Mouse (Mus musculus) embryonic facial prominence, embryonic 13.5 days (tissue): ENCODE results near the gene Pnpla3. TPM values are rescaled to one million over a fixed set of nuclear protein-coding genes. Genes with fewer than 3 reads are reported as not detected.
A peak's percentile ranks its signal among the peaks of the same experiment; 100 is the strongest.

Source experiments
- ATAC-seq: fragments of 200-750 bp; cut with Nextera tagmentation; 2 replicates; pipeline ENCODE4 v1.8.0; 2017; ENCODE audit warnings: low read depth; ENCODE audit not compliant: insufficient number of reproducible peaks, insufficient read depth, low FRiP score, low TSS enrichment
- H3K27ac ChIP-seq: fragments of 300-500 bp; sonication (generic); 2 replicates; pipeline ENCODE4 v1.5.1; 2015; ENCODE audit warnings: moderate library complexity, mild to moderate bottlenecking, inconsistent platforms
- H3K27me3 ChIP-seq: fragments of 300-500 bp; sonication (generic); 2 replicates; pipeline ENCODE4 v1.6.1; 2015; ENCODE audit warnings: mild to moderate bottlenecking, inconsistent platforms
- H3K36me3 ChIP-seq: fragments of 300-500 bp; sonication (generic); 2 replicates; pipeline ENCODE4 v1.6.1; 2015; ENCODE audit warnings: mild to moderate bottlenecking, inconsistent platforms
- H3K4me1 ChIP-seq: fragments of 300-500 bp; sonication (generic); 2 replicates; pipeline ENCODE4 v1.6.1; 2015; ENCODE audit warnings: inconsistent platforms
- H3K4me2 ChIP-seq: fragments of 300-500 bp; sonication (generic); 2 replicates; pipeline ENCODE4 v1.6.1; 2015; ENCODE audit warnings: moderate library complexity, mild to moderate bottlenecking, inconsistent platforms
- H3K4me3 ChIP-seq: fragments of 300-500 bp; sonication (generic); 2 replicates; pipeline ENCODE4 v1.5.1; 2015; ENCODE audit warnings: mild to moderate bottlenecking, inconsistent platforms
- H3K9ac ChIP-seq: fragments of 300-500 bp; sonication (generic); 2 replicates; pipeline ENCODE4 v1.6.1; 2015; ENCODE audit warnings: mild to moderate bottlenecking, inconsistent platforms
- H3K9me3 ChIP-seq: fragments of 300-500 bp; sonication (generic); 2 replicates; pipeline ENCODE4 v1.6.1; 2016; ENCODE audit warnings: inconsistent platforms
- WGBS: fragments of 180-500 bp; shearing (Covaris S2); methylation state at CpG from one replicate; pipeline ENCODE4 v1.1.7; 2015; ENCODE audit warnings: mixed read lengths; 5-methylcytosine and 5-hydroxymethylcytosine counted together
- polyA plus RNA-seq: library from polyadenylated mRNA; unstranded; fragments of >200 nt; fragmentation: Nextera tagmentation; extraction: Ambion mirVana; gene quantifications from 2 replicates; pipeline ENCODE4 v1.2.1, GENCODE M21; 2015

The Pnpla3 gene
- polyA plus RNA-seq: 0.80 and 1.5 TPM in 2 replicates

GRCm38 (mm10) chr15:84167600-84167999 is at the start of gene Pnpla3:
TSS of gene Pnpla3 (plus strand) at chr15:84167837.
- no peaks in the 10 kb centered on the region for H3K9me3 ChIP-seq
- H3K4me1 ChIP-seq: peaks cover 14% of the 10 kb centered on the region
- H3K4me2 ChIP-seq: peak within 1 kb of the TSS; percentile 91
- H3K9ac ChIP-seq: peak within 1 kb of the TSS; percentile 69
- H3K4me3 ChIP-seq: peak within 1 kb of the TSS; percentile 57
- H3K27me3 ChIP-seq: peaks cover 20% of the 10 kb centered on the region
- 0% methylated on average over 28 of the region's 28 CpGs for WGBS
- H3K36me3 ChIP-seq: no peaks in the 10 kb centered on the region
- H3K27ac ChIP-seq: no peak within 1 kb of the TSS
- ATAC-seq: peak; percentile 97

DNA sequence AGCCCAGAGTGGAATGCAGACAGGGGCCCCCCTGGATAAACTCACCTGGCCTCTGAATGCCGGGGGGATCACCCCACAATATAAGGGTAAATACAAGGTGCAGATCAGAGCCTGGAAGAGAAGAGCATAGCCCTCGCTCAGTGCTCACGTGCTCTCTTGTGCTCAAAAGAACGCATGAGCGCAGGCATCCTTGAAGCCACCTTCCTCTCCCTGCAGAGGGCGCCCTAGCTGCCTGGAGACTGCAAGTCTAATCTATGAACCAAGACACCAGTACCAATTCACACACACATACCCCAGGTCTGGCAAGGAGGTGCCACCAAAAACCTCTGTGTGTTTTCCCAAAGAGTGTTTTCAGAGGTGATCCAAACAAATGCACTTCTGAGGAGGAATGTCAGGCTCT is 47.0 kb upstream of the Pnpla3 start:
- 20% methylated on average over 6 of the region's 6 CpGs for WGBS
- H3K4me2 ChIP-seq: no peak overlapping the region
- no peaks in the 10 kb centered on the region for H3K36me3 ChIP-seq
- H3K27me3 ChIP-seq: no peaks in the 10 kb centered on the region
- ATAC-seq: no peak
- no peaks in the 10 kb centered on the region for H3K4me1 ChIP-seq
- H3K27ac ChIP-seq: no peak overlapping the region
- no peak overlapping the region for H3K9ac ChIP-seq
- H3K9me3 ChIP-seq: peaks cover 2% of the 10 kb centered on the region; the same call in 1 of the 2 replicates
- H3K4me3 ChIP-seq: no peak overlapping the region

GRCm38 (mm10) chr15:84121036-84121435 is 46.6 kb upstream of the Pnpla3 start:
- Histone ChIP-seq H3K27ac (no peak overlapping the region), H3K27me3 (no peaks in the 10 kb centered on the region), H3K9me3 (peaks cover 2% of the 10 kb centered on the region; the same call in 1 of the 2 replicates), H3K4me1 (no peaks in the 10 kb centered on the region), H3K9ac (no peak overlapping the region), H3K4me2 (no peak overlapping the region), H3K4me3 (no peak overlapping the region), H3K36me3 (no peaks in the 10 kb centered on the region)
- 68% methylated on average over 7 of the region's 7 CpGs for WGBS
- ATAC-seq: no peak

GRCm38 (mm10) chr15:84123075-84123474 is 44.6 kb upstream of the Pnpla3 start, which contains the start of gene Pnpla5:
TSS of gene Pnpla5 (minus strand) at chr15:84123175.
- Histone ChIP-seq H3K4me2 (no peak within 1 kb of the TSS), H3K4me3 (no peak within 1 kb of the TSS), H3K27me3 (no peaks in the 10 kb centered on the region), H3K4me1 (no peaks in the 10 kb centered on the region), H3K9ac (no peak within 1 kb of the TSS), H3K9me3 (no peaks in the 10 kb centered on the region), H3K36me3 (no peaks in the 10 kb centered on the region), H3K27ac (no peak within 1 kb of the TSS)
- 60% methylated on average over 8 of the region's 8 CpGs for WGBS
- no peak for ATAC-seq

GRCm38 (mm10) chr15:84124086-84124485 is 43.6 kb upstream of the Pnpla3 start:
- H3K4me1 ChIP-seq: no peaks in the 10 kb centered on the region
- H3K4me2 ChIP-seq: no peak overlapping the region
- WGBS: 60% methylated on average over 7 of the region's 7 CpGs
- no peaks in the 10 kb centered on the region for H3K9me3 ChIP-seq
- ATAC-seq: no peak
- H3K9ac ChIP-seq: no peak overlapping the region
- no peak overlapping the region for H3K4me3 ChIP-seq
- H3K36me3 ChIP-seq: no peaks in the 10 kb centered on the region
- no peaks in the 10 kb centered on the region for H3K27me3 ChIP-seq
- no peak overlapping the region for H3K27ac ChIP-seq

DNA sequence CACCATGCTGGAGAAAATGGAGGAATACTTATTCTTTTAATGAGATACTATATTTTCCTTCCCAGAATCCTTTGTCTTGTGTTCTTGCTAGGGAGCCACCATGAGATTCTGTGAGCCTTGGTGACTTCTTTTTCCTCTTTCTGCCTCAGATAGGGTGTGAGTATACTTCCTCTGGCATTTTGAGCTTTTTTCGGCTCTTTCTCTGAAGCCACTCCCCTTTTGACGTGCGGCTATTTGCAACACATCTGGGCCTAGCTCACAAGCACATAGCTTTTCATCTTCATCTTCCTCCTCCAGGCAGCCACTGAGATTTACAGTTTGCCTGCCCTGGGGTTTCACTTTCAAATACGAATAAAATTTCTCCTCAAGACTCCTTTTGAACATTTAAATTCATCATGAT is 41.2 kb upstream of the Pnpla3 start:
- no peak overlapping the region for H3K4me2 ChIP-seq
- H3K27me3 ChIP-seq: no peaks in the 10 kb centered on the region
- no peak overlapping the region for H3K27ac ChIP-seq
- no peaks in the 10 kb centered on the region for H3K9me3 ChIP-seq
- no peak for ATAC-seq
- H3K9ac ChIP-seq: no peak overlapping the region
- H3K4me3 ChIP-seq: no peak overlapping the region
- WGBS: 67% methylated on average over 4 of the region's 4 CpGs
- H3K36me3 ChIP-seq: no peaks in the 10 kb centered on the region
- no peaks in the 10 kb centered on the region for H3K4me1 ChIP-seq

DNA sequence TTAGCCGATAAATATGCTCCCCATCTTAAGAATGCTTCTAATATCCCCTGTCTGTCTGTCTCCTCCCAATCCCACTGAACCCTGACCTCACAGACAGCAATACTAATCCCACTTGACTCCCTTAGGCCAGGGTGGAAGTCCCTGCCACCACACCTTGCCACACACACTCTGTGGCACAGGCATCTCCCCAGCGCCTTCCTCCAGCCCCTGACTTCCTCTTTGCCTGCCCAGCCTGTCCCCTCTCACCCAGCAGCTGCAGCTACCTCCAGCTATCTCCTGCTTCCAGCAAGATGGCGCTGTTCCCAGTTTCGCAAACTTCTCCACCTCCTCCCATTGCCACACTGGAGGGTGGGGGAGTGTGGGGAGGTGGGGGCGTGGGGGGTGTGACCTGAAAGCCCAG is 40.8 kb upstream of the Pnpla3 start:
- Histone ChIP-seq H3K4me2 (no peak overlapping the region), H3K27ac (no peak overlapping the region), H3K27me3 (no peaks in the 10 kb centered on the region), H3K4me3 (no peak overlapping the region), H3K4me1 (no peaks in the 10 kb centered on the region), H3K9ac (no peak overlapping the region), H3K9me3 (no peaks in the 10 kb centered on the region), H3K36me3 (no peaks in the 10 kb centered on the region)
- WGBS: 28% methylated on average over 5 of the region's 5 CpGs
- ATAC-seq: no peak

DNA sequence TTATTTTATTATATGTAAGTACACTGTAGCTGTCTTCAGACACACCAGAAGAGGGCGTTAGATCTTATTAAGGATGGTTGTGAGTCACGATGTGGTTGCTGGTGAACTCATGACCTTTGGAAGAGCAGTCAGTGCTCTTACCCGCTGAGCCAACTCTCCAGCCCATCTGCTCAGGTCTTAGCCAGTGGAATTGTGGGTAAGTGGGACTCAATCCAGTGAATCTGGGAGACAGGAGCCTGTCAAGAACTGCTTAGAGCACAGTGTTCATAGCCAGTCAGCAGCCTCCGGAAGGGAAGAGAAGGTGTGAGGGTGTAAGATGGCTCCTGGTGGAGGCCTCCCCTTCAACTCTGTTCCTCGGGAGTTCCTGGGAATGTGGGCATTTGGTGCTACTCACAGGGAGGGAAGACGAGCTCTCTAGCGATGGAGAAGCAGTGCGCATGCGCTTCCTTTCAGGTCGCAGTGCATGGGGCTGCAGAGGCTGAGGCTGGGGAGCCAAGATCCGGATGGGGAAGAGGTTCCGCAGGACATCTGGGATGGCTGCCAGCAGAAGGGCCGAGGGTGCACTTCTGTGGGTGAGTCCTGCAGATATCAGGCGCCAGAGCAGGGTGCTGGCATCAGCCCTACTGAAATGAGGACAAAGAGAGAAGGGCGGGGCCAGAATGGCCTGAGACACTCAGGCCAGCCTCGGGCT is 36.4 kb upstream of the Pnpla3 start:
- Histone ChIP-seq H3K4me2 (no peak overlapping the region), H3K4me1 (no peaks in the 10 kb centered on the region), H3K27me3 (no peaks in the 10 kb centered on the region), H3K36me3 (no peaks in the 10 kb centered on the region), H3K27ac (no peak overlapping the region), H3K9me3 (no peaks in the 10 kb centered on the region; the same call in 1 of the 2 replicates), H3K4me3 (no peak overlapping the region), H3K9ac (no peak overlapping the region)
- 65% methylated on average over 16 of the region's 16 CpGs for WGBS
- no peak for ATAC-seq

- Histone ChIP-seq H3K9me3 (no peaks in the 10 kb centered on the region; the same call in 1 of the 2 replicates), H3K9ac (no peak overlapping the region), H3K4me2 (no peak overlapping the region), H3K27ac (no peak overlapping the region), H3K27me3 (no peaks in the 10 kb centered on the region), H3K36me3 (no peaks in the 10 kb centered on the region), H3K4me3 (no peak overlapping the region), H3K4me1 (no peaks in the 10 kb centered on the region)
- WGBS: 94% methylated on average over 7 of the region's 7 CpGs
- ATAC-seq: no peak
These were observed 35.7 kb upstream of the Pnpla3 start for GRCm38 (mm10) chr15:84131971-84132370.

GRCm38 (mm10) chr15:84133440-84133839 is 34.2 kb upstream of the Pnpla3 start:
- H3K27ac ChIP-seq: no peak overlapping the region
- ATAC-seq: no peak
- no peaks in the 10 kb centered on the region for H3K36me3 ChIP-seq
- no peak overlapping the region for H3K4me3 ChIP-seq
- H3K4me1 ChIP-seq: no peaks in the 10 kb centered on the region
- no peak overlapping the region for H3K9ac ChIP-seq
- 67% methylated on average over 4 of the region's 4 CpGs for WGBS
- no peaks in the 10 kb centered on the region for H3K27me3 ChIP-seq
- no peak overlapping the region for H3K4me2 ChIP-seq
- no peaks in the 10 kb centered on the region; the same call in 1 of the 2 replicates for H3K9me3 ChIP-seq

DNA sequence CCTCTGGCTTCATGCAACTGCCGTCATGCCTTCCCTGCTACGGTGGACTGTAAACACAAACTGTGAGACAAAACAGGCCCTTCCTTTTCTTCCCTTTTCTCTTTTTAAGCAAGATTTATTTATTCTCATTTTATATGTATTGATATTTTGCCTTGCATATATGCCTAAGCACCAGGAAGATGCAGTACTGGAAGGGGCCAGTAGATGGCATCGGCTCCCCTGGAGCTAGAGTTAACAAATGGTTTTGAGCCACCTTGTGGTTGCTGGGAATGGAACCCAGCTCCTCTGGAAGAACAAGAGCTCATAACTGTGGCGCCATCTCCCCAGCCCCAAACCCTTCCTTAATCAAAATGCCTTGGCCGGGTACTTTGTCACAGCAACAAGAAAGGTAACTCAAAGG is 32.2 kb upstream of the Pnpla3 start:
- H3K27ac ChIP-seq: no peak overlapping the region
- WGBS: 84% methylated on average over 5 of the region's 5 CpGs
- no peaks in the 10 kb centered on the region for H3K36me3 ChIP-seq
- no peak for ATAC-seq
- no peak overlapping the region for H3K4me2 ChIP-seq
- H3K9ac ChIP-seq: no peak overlapping the region
- no peaks in the 10 kb centered on the region for H3K27me3 ChIP-seq
- H3K4me3 ChIP-seq: no peak overlapping the region
- no peaks in the 10 kb centered on the region for H3K4me1 ChIP-seq
- no peaks in the 10 kb centered on the region; the same call in 1 of the 2 replicates for H3K9me3 ChIP-seq
